Mouse (Mus musculus) lung, postnatal 0 days (tissue): ENCODE results near the gene Lifr.

Experiments used
- CTCF ChIP-seq: IDR thresholded peaks from 2 replicates; pipeline ENCODE4 v1.5.1; 2016; ENCODE audit warnings: antibody characterized with exemption, mild to moderate bottlenecking
- EP300 ChIP-seq: IDR thresholded peaks from 2 replicates; pipeline ENCODE4 v1.6.1; 2016; ENCODE audit warnings: antibody characterized with exemption, mild to moderate bottlenecking, control low read depth

DNA sequence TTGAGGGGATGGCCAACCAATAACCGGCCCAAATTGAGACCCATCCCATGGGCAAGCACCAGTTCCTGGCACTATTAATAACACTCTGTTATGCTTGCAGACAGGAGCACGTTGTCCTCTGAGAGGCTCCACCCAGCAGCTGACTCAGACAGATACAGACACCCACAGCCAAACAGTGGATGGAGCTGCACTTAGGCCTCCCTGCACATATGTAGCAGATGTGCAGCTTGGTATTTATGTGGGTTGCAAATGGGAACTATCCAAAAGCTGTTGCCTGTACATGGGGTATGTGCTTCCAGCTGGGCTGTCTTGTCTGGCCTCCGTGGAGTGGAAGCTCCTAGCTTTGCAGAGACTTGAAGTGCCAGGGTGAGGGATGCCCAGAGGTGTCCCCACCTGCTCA is 42.5 kb upstream of the Lifr start:
- TF ChIP-seq CTCF, result no peak
- TF ChIP-seq EP300, result no peak
